15 mouse cellular contexts compared by ENCODE assay signal in the genomic region with DNA sequence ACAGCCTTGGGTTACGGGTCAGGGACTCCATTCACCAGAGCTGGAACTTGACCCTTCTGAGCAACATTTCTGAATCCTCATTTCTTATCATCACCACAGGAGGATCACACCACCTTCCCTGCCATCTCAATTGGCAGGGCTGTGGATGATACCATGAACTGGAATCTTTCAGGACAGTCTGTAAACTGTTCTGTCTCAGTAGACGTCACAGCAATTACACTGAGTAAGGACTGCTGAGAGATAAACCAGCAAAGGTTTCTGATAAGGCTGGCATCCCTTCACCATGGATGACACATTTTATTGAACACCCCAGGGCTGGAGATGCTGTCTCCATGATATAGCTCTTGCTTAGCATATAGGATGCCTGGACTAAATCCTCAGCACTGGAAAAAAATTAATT.
"Had no signal": no experiment of that assay in that cellular context is flagged by ENCODE, and none has a peak within 500 bp of the region (broad histone marks: within the 10 kb centered on the region; RNA-seq: fewer than 3 reads in every experiment).

No protein-coding gene starts in this region.

- H3K4me3 ChIP-seq: kidney, embryonic 15.5 days; left cerebral cortex, adult 2 months; limb, embryonic 10.5 days; neural tube, embryonic 12.5 days had no signal

- DNase-seq: kidney, adult 2 months; kidney, postnatal 14 days; lung, adult 2 months; lung, postnatal 36 days; midbrain, embryonic 14.5 days; retina, postnatal 1 day; right cerebral cortex, postnatal 4 days; thymus, postnatal 4 days had no signal

- H3K27me3 ChIP-seq: kidney, embryonic 15.5 days; neural tube, embryonic 12.5 days had no signal

- H3K9ac ChIP-seq: kidney, embryonic 15.5 days; neural tube, embryonic 12.5 days had no signal

- ATAC-seq: inflammation-experienced regulatory T-cells, adult 6 months; lung, postnatal 0 days had no signal

- H3K9me3 ChIP-seq: kidney, embryonic 15.5 days; limb, embryonic 10.5 days; neural tube, embryonic 12.5 days had no signal

- H3K36me3 ChIP-seq: kidney, embryonic 15.5 days; limb, embryonic 10.5 days; neural tube, embryonic 12.5 days had no signal

- H3K4me1 ChIP-seq: kidney, embryonic 15.5 days; limb, embryonic 10.5 days had no signal

- H3K27ac ChIP-seq: kidney, embryonic 15.5 days; left cerebral cortex, adult 2 months; limb, embryonic 10.5 days; neural tube, embryonic 12.5 days; stomach, postnatal 0 days had no signal

- H3K4me2 ChIP-seq: kidney, embryonic 15.5 days; neural tube, embryonic 12.5 days had no signal
